Mouse (Mus musculus) thymus, postnatal 14 days (tissue): Measurements from ENCODE around the gene Serp2.

Experiments used
- DNase-seq: peaks from one replicate; pipeline ENCODE4 v3.0.0; 2021

The Serp2 gene

GRCm38 (mm10) chr14:76526467-76526866 lies 30.2 kb downstream of the Serp2 start:
- no peak for DNase-seq

GRCm38 (mm10) chr14:76523344-76523743 lies 33.3 kb downstream of the Serp2 start:
- no peak for DNase-seq

- DNase-seq: no peak
Observed at GRCm38 (mm10) chr14:76521308-76521707, 35.4 kb downstream of the Serp2 start.

GRCm38 (mm10) chr14:76520606-76521005 lies 36.1 kb downstream of the Serp2 start:
- DNase-seq: no peak

GRCm38 (mm10) chr14:76518217-76518616 lies 38.5 kb downstream of the Serp2 start:
- no peak for DNase-seq

- no peak for DNase-seq
Observed at GRCm38 (mm10) chr14:76515620-76516019, 41.1 kb downstream of the Serp2 start.

GRCm38 (mm10) chr14:76514050-76514585 lies 42.6 kb downstream of the Serp2 start:
- DNase-seq: no peak

- no peak for DNase-seq
Observed at GRCm38 (mm10) chr14:76513395-76514049, 43.2 kb downstream of the Serp2 start.

GRCm38 (mm10) chr14:76511971-76512370 lies 44.7 kb downstream of the Serp2 start:
- no peak for DNase-seq

- no peak for DNase-seq
Observed at GRCm38 (mm10) chr14:76508701-76509100, 48.0 kb downstream of the Serp2 start.

- DNase-seq: no peak
Observed at GRCm38 (mm10) chr14:76507804-76508500, 48.7 kb downstream of the Serp2 start.

GRCm38 (mm10) chr14:76507357-76507756 lies 49.3 kb downstream of the Serp2 start:
- no peak for DNase-seq

- peak; percentile 15 for DNase-seq
Observed at GRCm38 (mm10) chr14:76506425-76507205, 50.1 kb downstream of the Serp2 start.

- DNase-seq: peak; percentile 60
Observed at GRCm38 (mm10) chr14:76505439-76506220, 51.1 kb downstream of the Serp2 start.

GRCm38 (mm10) chr14:76505101-76505438 lies 51.6 kb downstream of the Serp2 start:
- no peak for DNase-seq

GRCm38 (mm10) chr14:76504121-76504737 lies 52.5 kb downstream of the Serp2 start:
- DNase-seq: peak; percentile 94

- no peak for DNase-seq
Observed at GRCm38 (mm10) chr14:76503231-76503851, 53.3 kb downstream of the Serp2 start.

- DNase-seq: no peak
Observed at GRCm38 (mm10) chr14:76500036-76500435, 56.7 kb downstream of the Serp2 start.

GRCm38 (mm10) chr14:76499492-76499891 lies 57.2 kb downstream of the Serp2 start:
- DNase-seq: no peak

GRCm38 (mm10) chr14:76498210-76498609 lies 58.5 kb downstream of the Serp2 start:
- DNase-seq: no peak

- DNase-seq: no peak
Observed at GRCm38 (mm10) chr14:76497187-76497586, 59.5 kb downstream of the Serp2 start.

GRCm38 (mm10) chr14:76495022-76495421 lies 61.7 kb downstream of the Serp2 start:
- DNase-seq: no peak
